Mouse (Mus musculus): ENCODE measurements at regions not wholly inside any gene's neighbourhood (a gene's known extent, or its start where the extent isn't known, plus 50 kb on each side); places are given as distances from the start of the nearest gene placed in this dataset.

DNA sequence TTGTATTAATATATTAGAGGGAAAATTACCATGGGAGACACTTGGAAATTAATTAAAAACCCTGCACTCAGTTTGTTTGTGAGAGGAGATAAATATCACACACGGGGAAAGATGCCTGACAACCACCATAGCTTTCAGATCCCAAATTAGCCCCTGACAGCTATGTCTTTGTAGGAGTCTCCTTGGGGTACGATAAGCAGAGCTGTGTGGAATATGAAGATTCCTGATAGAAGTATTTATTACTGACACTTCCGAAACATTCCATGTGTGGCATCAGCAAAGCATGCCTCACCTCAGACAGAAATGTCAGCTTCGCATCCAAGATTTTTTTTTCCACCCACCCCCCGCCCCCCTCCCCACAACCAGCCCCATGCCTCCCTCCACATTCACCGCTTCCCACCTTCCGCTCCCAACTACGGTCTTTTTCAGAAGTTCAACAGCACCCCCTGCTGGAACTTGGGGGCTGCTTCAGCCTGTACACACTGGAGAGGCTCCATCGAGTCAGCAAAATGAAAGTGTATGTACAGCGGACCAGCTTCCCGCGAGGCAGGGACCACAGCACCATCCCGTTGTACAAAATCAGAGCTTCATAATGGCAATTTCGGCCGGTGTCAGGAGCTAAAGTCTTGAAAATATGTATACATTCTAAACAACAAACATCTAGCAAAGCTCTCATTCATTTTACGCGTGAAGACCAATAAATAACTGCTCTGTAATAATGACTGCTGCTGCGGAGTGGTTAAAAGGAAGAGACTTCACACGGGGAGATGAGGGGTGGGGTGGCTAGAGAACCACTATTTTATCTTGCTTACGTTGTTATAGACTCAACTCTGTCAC, 66.7 kb downstream of the Rwdd3 start:
- peak; percentile 89 to 90 for DNase-seq (ENCODE audit: low spot score in 2 of 2)

- peak; percentile 39 to 53 for DNase-seq (ENCODE audit: low spot score in 2 of 2)
Observed at GRCm38 (mm10) chr3:121102871-121103270, 68.6 kb downstream of the Rwdd3 start.

GRCm38 (mm10) chr3:121102120-121102519, 69.4 kb downstream of the Rwdd3 start:
- DNase-seq (ENCODE audit: low spot score in 2 of 2) = no peak

DNA sequence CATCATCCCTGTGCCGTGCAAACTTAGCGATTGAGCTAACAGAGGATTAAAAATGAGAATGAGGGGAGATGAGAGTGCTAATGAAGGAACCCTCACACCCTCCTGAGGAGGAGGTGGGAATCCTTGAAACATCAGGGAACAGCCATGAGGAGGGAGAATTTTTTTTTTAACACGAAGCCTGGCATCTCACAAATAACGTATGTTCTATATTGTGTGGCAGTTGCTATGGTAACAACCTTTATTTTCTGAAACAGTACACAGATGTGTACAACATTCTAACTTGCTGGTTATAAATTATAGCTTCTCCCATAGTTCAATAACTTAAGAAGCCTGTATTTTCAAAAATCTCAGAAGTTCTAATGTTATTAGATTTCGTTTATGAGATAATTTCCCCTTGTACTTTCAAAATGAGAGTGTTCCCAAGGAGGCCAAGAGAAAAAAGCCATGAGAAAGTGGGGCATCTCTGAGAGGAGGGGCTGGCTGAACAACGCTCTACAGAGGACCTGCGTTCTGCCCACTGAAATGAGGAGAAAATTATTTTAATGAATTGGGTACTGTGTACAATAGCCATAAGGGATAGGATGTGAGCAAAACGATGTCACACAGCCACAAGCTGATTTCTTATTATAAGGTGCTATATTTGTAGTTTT, 71.2 kb downstream of the Rwdd3 start:
- DNase-seq (ENCODE audit: low spot score in 2 of 2) = peak; percentile 22 to 39

DNA sequence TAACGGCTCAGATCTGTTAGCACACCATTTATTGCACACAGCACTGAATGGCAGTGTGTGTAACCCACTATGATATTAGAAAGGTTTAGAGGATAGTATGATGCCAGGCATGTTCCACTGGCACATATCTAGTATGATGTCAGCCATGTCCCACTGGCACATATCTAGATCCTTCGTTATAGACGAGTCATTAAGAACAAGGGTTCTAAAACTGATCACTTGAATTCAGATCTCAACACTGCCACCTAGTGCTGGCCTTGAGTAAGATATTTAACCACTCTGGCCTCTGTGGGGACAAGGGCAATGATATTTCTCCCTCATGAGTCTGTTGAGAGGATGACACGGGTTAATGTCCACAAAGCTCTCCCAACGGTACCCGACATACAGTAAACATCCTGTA, 78.0 kb downstream of the Rwdd3 start:
- peak; percentile 56 to 58 for DNase-seq (ENCODE audit: low spot score in 2 of 2)

- no peak for DNase-seq (ENCODE audit: low spot score in 2 of 2)
Observed at GRCm38 (mm10) chr3:121088724-121089123, 82.8 kb downstream of the Rwdd3 start.

GRCm38 (mm10) chr3:121068676-121069075, 102.8 kb downstream of the Rwdd3 start:
- DNase-seq (ENCODE audit: low spot score in 2 of 2) = no peak

GRCm38 (mm10) chr3:121035904-121036549, 135.5 kb downstream of the Rwdd3 start:
- DNase-seq (ENCODE audit: low spot score in 2 of 2) = no peak

DNA sequence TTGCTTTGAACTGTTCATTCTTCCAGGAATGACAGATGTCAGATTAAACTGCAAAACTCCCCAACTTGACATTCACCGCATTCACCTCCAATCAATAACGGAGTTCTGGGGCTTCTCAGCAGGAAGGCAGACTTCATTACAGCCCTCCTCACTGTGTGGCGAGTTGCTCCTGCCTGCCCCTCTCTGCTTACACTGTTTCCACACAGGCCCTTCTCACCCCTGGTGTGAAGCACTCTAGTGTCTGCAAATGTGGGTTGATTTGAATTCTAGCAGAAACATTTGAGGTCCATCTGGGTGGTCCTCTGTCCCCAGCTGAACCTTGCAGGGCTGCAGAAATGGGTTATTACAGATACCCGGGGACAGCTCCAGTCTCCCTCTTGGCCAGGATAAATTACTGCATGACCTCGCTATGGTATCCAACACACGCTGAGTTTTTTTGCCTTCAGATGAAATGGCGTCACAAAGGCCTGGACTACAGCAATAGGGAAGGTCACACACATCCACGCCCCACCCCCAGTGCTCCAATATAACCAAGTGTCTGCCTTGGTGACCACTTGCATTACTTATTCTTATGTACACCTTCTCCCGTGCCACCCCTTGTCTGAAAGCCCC, 145.8 kb downstream of the Rwdd3 start:
- no peak for DNase-seq (ENCODE audit: low spot score in 2 of 2)

DNA sequence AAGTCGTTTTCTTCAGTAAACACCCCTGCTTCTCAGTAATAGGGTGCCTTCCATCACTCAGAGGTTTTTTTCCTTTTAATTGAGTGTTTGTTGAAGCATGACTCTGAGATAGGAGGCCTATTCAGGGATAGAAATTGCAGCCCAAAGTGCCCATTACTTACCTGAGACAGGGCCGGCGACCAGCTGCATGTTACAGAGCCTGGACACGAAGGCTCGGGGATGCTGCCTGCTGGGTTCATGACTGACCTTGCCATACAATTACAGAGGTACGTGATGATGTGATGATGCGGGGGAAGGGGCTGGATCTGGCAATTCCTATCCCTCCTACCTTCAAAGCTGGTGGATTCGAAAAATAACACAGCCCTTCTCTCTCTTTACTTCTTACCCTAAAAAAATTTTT, 146.7 kb downstream of the Rwdd3 start:
- DNase-seq (ENCODE audit: low spot score in 2 of 2) = no peak

DNA sequence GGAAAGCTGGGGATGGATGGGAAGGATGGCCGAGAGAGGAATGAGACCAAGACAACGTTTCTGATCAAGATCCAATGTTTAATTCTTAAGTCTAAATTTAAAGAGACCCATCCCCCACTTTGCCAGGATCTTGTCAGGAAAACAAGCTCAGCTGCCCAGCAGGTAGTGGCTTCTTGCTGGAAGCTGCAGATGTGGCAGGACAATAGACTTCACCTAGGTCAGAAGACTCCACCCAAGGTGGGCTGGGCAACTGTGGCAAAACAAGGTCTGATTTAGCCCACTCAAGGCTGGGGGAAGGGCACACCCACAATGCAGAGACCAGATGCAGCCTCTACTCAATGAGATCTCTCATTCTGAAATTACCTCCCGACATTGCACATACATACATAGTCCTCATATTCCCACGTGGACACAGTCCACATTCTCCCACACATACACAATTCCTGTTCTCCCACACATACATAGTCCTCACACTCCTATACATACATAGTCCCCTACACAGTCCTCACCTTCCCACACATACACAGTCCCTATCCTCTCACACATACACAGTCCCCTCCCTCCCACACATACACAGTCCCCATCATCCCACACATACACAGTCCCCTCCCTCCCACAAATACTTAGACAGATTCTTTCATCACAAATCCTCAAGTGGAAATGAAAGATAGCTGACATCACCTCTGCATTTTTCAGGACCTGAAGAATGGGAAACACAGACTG, 150.2 kb downstream of the Rwdd3 start:
- DNase-seq (ENCODE audit: low spot score in 2 of 2) = no peak

- DNase-seq (ENCODE audit: low spot score in 2 of 2) = peak; percentile 6 to 8
Observed at GRCm38 (mm10) chr3:121009223-121009622, 162.3 kb downstream of the Rwdd3 start.

- peak; percentile 24 to 49 for DNase-seq (ENCODE audit: low spot score in 2 of 2)
Observed at GRCm38 (mm10) chr3:120983556-120984270, 187.8 kb downstream of the Rwdd3 start.

- DNase-seq (ENCODE audit: low spot score in 2 of 2) = no peak
Observed at GRCm38 (mm10) chr3:120982795-120983555, 188.5 kb downstream of the Rwdd3 start.

- DNase-seq (ENCODE audit: low spot score in 2 of 2) = no peak
Observed at GRCm38 (mm10) chr3:120982218-120982617, 189.3 kb downstream of the Rwdd3 start.

GRCm38 (mm10) chr3:120970746-120971466, 200.6 kb downstream of the Rwdd3 start:
- DNase-seq (ENCODE audit: low spot score in 2 of 2) = no peak

GRCm38 (mm10) chr3:120946906-120947305, 224.6 kb downstream of the Rwdd3 start:
- DNase-seq (ENCODE audit: low spot score in 2 of 2) = no peak

- DNase-seq (ENCODE audit: low spot score in 2 of 2) = no peak
Observed at GRCm38 (mm10) chr3:120934401-120934800, 237.1 kb downstream of the Rwdd3 start.

- DNase-seq (ENCODE audit: low spot score in 2 of 2) = no peak
Observed at GRCm38 (mm10) chr3:120920351-120920750, 251.1 kb downstream of the Rwdd3 start.

Measured in right cerebral cortex, adult 2 months (tissue).